Mouse (Mus musculus): Measurements from ENCODE around the gene Efl1. TPM values are rescaled to one million over a fixed set of nuclear protein-coding genes. Genes with fewer than 3 reads are reported as not detected.

The Efl1 gene
- total and polyA plus RNA-seq, 3 experiments = 12.6 to 15.6 TPM; not detected in 1

DNA sequence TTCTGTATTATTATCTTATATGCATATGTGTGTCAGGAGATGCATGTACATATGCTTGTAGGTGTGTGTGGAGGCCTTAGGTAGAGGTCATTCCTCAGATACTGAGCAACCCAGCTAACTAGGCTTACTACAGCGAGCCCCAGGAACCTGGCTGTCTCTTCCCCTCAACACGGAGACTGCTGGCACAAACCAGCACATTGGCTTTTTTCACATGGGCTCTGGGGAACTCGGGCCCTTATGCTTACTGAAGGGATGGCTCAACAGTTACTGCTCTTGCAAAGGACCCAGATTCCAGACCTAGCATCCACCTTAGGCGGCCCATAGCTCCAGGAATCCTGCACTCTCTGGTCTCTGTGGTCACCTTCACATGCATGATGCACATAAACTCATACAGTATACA is 110.7 kb downstream of the Efl1 start:
- H3K9me3 ChIP-seq (replicated peaks; ENCODE audit: insufficient read depth, low read length) = no peaks in the 10 kb centered on the region
- H3K36me3 ChIP-seq (ENCODE audit: control insufficient read depth in 1 of 2, insufficient read depth in 2 of 2, low read length in 2 of 2) = no peaks in the 10 kb centered on the region; a peak in 1 of 4 replicates
- no peak overlapping the region for H3K27ac ChIP-seq (ENCODE audit: control insufficient read depth, low read depth, low read length)
- DNase-seq (ENCODE audit: low read depth, low spot score) = no peak
- no peaks in the 10 kb centered on the region for H3K79me2 ChIP-seq (ENCODE audit: control insufficient read depth, insufficient read depth, low read length, poor library complexity)
- TF ChIP-seq ZMIZ1 (IDR thresholded peaks at IDR 0.05; ENCODE audit: low read depth, low read length) (no peak), MYC (IDR thresholded peaks at IDR 0.05; ENCODE audit: low read depth, low read length) (no peak), TBP (IDR thresholded peaks at IDR 0.05; ENCODE audit: low read depth, low read length) (no peak), MYB (IDR thresholded peaks at IDR 0.05; ENCODE audit: low read depth, low read length) (no peak), MEF2A (IDR thresholded peaks at IDR 0.05; ENCODE audit: extremely low read depth, insufficient replicate concordance, low read depth, low read length, poor library complexity, severe bottlenecking) (no peak), ETS1 (IDR thresholded peaks at IDR 0.05; ENCODE audit: low read depth, low read length) (no peak), EP300 (IDR thresholded peaks at IDR 0.05; ENCODE audit: low read depth in 1 of 2, low read length in 2 of 2) (no peak), SMC3 (IDR thresholded peaks at IDR 0.05; ENCODE audit: low read depth, low read length) (no peak), E2F4 (IDR thresholded peaks at IDR 0.05; ENCODE audit: borderline replicate concordance, low read depth, low read length) (no peak), GATA1 (IDR thresholded peaks at IDR 0.05; ENCODE audit: low read depth, low read length) (no peak), ZNF384 (IDR thresholded peaks at IDR 0.05; ENCODE audit: low read depth, low read length) (no peak), TAL1 (IDR thresholded peaks at IDR 0.05; ENCODE audit: low read length) (no peak), ZC3H11A (IDR thresholded peaks at IDR 0.05; ENCODE audit: low read depth, low read length) (no peak)
- no peaks in the 10 kb centered on the region for H3K4me1 ChIP-seq (ENCODE audit: control insufficient read depth in 1 of 2, insufficient read depth in 2 of 2, low read length in 2 of 2)
- no peak overlapping the region for H3K9ac ChIP-seq (ENCODE audit: control insufficient read depth, low read depth, low read length, poor library complexity, severe bottlenecking)
- H3K27me3 ChIP-seq (ENCODE audit: control insufficient read depth in 1 of 2, insufficient read depth in 2 of 2, low read length in 2 of 2) = no peaks in the 10 kb centered on the region
- H3K4me3 ChIP-seq (ENCODE audit: control insufficient read depth in 1 of 2, insufficient read depth in 1 of 2, low read depth in 2 of 2, low read length in 2 of 2) = no peak overlapping the region

- Histone ChIP-seq H3K9ac (ENCODE audit: control insufficient read depth, low read depth, low read length, poor library complexity, severe bottlenecking) (no peak overlapping the region), H3K27me3 (ENCODE audit: control insufficient read depth in 1 of 2, insufficient read depth in 2 of 2, low read length in 2 of 2) (no peaks in the 10 kb centered on the region), H3K79me2 (ENCODE audit: control insufficient read depth, insufficient read depth, low read length, poor library complexity) (no peaks in the 10 kb centered on the region), H3K9me3 (replicated peaks; ENCODE audit: insufficient read depth, low read length) (no peaks in the 10 kb centered on the region), H3K4me1 (ENCODE audit: control insufficient read depth in 1 of 2, insufficient read depth in 2 of 2, low read length in 2 of 2) (no peaks in the 10 kb centered on the region), H3K27ac (ENCODE audit: control insufficient read depth, low read depth, low read length) (no peak overlapping the region), H3K36me3 (ENCODE audit: control insufficient read depth in 1 of 2, insufficient read depth in 2 of 2, low read length in 2 of 2) (no peaks in the 10 kb centered on the region; a peak in 1 of 4 replicates), H3K4me3 (ENCODE audit: control insufficient read depth in 1 of 2, insufficient read depth in 1 of 2, low read depth in 2 of 2, low read length in 2 of 2) (no peak overlapping the region)
- no peak for DNase-seq (ENCODE audit: low read depth, low spot score)
- TF ChIP-seq CTCF (IDR thresholded peaks at IDR 0.05 in 2 of 3, conservative IDR thresholded peaks at IDR 0.05 in 1 of 3; ENCODE audit: control insufficient read depth in 1 of 3, insufficient read depth in 1 of 3, low read depth in 2 of 3, low read length in 3 of 3, poor library complexity in 1 of 3, severe bottlenecking in 1 of 3) = no peak
- TF ChIP-seq POLR2A (IDR thresholded peaks at IDR 0.05; ENCODE audit: control insufficient read depth in 1 of 2, insufficient read depth in 1 of 2, low read depth in 1 of 2, low read length in 2 of 2, poor library complexity in 1 of 2) = no peak
- no peak for TF ChIP-seq GATA1 (IDR thresholded peaks at IDR 0.05; ENCODE audit: low read depth, low read length)
- TF ChIP-seq ZKSCAN1 (IDR thresholded peaks at IDR 0.05; ENCODE audit: low read depth, low read length) = no peak
- TF ChIP-seq GABPA (IDR thresholded peaks at IDR 0.05; ENCODE audit: low read depth, low read length) = no peak
- TF ChIP-seq EP300 (IDR thresholded peaks at IDR 0.05; ENCODE audit: low read depth in 1 of 2, low read length in 2 of 2) = no peak
- TF ChIP-seq BHLHE40 (IDR thresholded peaks at IDR 0.05; ENCODE audit: borderline replicate concordance, low read depth, low read length) = no peak
- no peak for TF ChIP-seq ZMIZ1 (IDR thresholded peaks at IDR 0.05; ENCODE audit: low read depth, low read length)
- TF ChIP-seq SIN3A (IDR thresholded peaks at IDR 0.05; ENCODE audit: low read length) = no peak
Measured at GRCm38 (mm10) chr7:82764951-82765350, 116.5 kb downstream of the Efl1 start.

Measured in MEL (cell line).